Mouse (Mus musculus) olfactory bulb, adult 2 months (tissue): Measurements from ENCODE around the gene Gnptg. TPM values are rescaled to one million over a fixed set of nuclear protein-coding genes. Genes with fewer than 3 reads are reported as not detected.

ENCODE experiments used
- H3K27ac ChIP-seq: fragments of 200-500 bp; 2 replicates; pipeline ENCODE4 v1.5.1; 2012; ENCODE audit warnings: low read depth, low read length; ENCODE audit not compliant: insufficient read depth
- H3K4me1 ChIP-seq: fragments of 200-500 bp; 2 replicates; pipeline ENCODE4 v1.6.1; 2012; ENCODE audit warnings: low read length; ENCODE audit not compliant: control insufficient read depth, insufficient read depth
- H3K4me3 ChIP-seq: fragments of 200-500 bp; 2 replicates; pipeline ENCODE4 v1.5.1; 2012; ENCODE audit warnings: mild to moderate bottlenecking, low read depth, low read length, moderate library complexity; ENCODE audit not compliant: insufficient read depth
- CTCF ChIP-seq: fragments of 200-500 bp; IDR thresholded peaks from 2 replicates; pipeline ENCODE4 v1.5.1; 2012; ENCODE audit warnings: low read depth, mild to moderate bottlenecking, low read length, moderate library complexity; ENCODE audit not compliant: insufficient read depth
- POLR2A ChIP-seq: fragments of 200-500 bp; IDR thresholded peaks from 2 replicates; pipeline ENCODE4 v1.6.1; 2012; ENCODE audit warnings: mild to moderate bottlenecking, low read depth, low read length, moderate library complexity; ENCODE audit not compliant: insufficient read depth
- WGBS: fragments of 180-500 bp; shearing (Covaris S2); methylation state at CpG from one replicate; pipeline ENCODE4 v1.1.7; 2018; 5-methylcytosine and 5-hydroxymethylcytosine counted together
- polyA plus RNA-seq: library from polyadenylated mRNA; stranded (reverse); fragments of >200 nt; gene quantifications from 2 replicates; pipeline ENCODE4 v1.2.4, GENCODE M21; 2012; ENCODE audit warnings: low replicate concordance; ENCODE audit not compliant: missing spikeins, insufficient read depth, insufficient read length

The Gnptg gene
- polyA plus RNA-seq, 1 experiment: not detected

DNA sequence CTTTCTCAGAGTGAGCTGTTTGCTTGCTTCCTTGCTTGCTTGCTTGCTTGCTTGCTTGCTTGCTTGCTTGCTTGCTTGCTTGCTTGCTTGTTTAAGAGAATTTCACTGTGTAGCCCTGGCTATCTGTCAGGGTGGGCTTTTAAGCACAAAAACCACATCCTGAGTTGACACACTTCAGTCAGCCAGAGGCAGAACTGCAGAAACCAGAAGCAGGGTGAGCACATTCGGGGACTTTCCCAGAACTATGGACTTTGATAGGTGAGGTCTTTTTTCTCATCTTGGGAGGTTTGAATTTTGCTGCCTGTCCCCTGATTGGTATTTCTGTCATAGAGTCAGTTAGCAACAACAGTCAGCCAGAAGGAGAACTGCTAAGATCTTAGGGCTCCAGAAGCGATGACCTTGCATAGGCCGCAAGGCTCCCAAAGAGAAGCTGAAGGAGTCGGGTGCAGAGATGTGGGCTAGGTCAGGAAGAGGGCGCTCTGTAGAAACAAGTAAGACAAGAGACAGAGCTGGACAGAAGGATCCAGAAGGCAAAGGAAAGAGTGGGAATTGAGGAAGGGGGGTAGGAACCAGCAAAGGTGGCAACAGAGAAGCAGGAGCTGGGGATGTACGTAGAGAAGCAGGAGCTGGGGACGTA lies 15.2 kb downstream of the Gnptg start:
- H3K4me3 ChIP-seq: no peak overlapping the region
- H3K27ac ChIP-seq: no peak overlapping the region
- 91% methylated on average over 7 of the region's 7 CpGs for WGBS
- H3K4me1 ChIP-seq: peaks cover 15% of the 10 kb centered on the region
- no peak for TF ChIP-seq CTCF
- TF ChIP-seq POLR2A: no peak

DNA sequence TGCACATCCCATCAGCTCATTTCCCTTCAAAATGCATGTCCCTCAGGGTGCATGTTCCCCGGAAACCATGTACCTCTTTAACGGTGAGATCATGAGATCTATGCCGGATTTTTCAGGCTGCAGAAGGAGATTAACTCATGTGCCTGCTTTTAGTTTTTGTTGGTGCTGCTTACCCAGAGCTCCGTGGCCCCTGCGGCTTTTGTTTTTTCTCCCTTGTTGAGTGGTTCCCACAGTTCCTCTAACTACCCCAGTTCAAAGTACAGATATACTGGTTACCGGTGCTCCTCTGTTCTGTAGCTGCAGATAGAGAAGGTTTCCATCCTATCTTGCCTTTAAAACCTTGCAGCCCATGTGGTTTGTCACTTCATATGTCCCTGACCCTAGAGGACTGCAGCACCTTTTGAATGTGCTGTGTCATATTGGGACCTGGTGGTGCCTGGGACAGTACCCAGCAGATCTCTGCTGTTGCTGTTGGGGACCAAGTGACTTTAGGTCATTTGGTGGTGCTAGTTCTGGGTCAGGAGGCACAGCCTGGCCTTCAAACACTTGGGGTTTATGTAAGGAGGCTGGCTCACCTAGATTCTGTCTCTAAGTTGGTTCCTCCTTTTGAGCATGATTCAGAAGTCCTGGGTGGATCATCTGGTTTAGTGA lies 16.8 kb downstream of the Gnptg start:
- Histone ChIP-seq H3K27ac (peak overlapping the region; percentile 59; the same call in 1 of the 2 replicates), H3K4me3 (peak overlapping the region; percentile 34; the same call in 1 of the 2 replicates), H3K4me1 (peaks cover 15% of the 10 kb centered on the region)
- TF ChIP-seq CTCF: no peak
- 18% methylated on average over 6 of the region's 6 CpGs for WGBS

DNA sequence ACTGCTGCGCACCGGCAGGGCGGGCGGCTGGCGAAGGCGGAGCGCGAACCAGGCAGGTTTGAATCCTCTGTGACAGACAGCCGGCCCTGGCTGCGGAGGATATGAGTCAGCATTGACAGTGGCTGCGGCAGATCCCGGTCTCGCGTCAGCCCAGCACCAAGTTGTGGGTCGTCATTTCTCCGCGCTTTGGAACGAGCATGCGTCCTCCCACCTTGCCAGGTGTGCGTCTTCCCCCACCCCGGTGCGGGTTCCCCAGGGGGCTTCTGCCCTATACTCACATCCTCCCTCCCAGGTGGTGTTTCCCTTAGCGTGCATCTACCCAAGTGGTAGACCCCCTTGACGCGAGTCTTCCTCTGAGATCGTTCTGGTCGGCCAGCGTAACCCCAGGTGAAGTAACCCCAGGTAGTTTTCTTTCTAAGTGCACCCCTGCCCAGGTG lies 17.4 kb downstream of the Gnptg start:
- 13% methylated on average over 23 of the region's 28 CpGs for WGBS
- Histone ChIP-seq H3K27ac (peak overlapping the region; percentile 59; the same call in 1 of the 2 replicates), H3K4me3 (peak overlapping the region; percentile 34), H3K4me1 (peaks cover 15% of the 10 kb centered on the region)

DNA sequence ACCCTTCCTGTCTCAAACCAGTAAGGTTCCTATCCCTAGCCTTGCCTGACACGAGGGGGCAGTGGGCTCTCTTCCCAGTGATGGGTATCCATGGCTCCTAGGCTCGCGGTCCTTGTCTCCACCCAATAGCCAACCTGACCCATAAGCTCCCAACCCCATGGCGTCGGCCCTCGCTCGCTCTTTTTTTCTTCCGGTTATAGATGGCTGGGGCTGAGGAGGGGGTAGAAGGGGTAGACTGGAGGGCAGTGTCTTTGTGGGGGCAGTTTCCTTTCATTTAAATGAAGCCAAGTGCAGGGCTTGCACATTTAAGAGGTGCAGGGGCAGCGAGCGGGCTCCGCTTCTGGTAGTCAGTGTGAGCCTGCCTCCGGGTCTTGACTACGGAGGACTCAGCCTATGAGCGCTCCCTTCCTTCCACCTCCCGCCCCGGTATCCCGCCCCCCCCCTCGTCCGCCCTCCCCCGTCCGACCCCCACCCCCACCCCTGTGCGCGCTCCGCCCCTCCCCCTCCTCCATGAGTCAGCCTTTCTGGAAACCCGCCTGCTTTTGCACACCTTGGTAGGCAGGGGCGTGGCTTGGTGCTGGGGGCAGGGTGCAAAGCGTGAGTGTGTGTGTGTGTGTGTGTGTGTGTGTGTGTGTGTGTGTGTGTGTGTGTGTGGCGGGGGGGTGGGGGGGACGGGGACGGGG lies 18.0 kb downstream of the Gnptg start:
- Histone ChIP-seq H3K4me3 (peak overlapping the region; percentile 47), H3K4me1 (peaks cover 15% of the 10 kb centered on the region), H3K27ac (peak overlapping the region; percentile 74)
- WGBS: 1% methylated on average over 27 of the region's 30 CpGs
- TF ChIP-seq POLR2A: no peak
- TF ChIP-seq CTCF: no peak

DNA sequence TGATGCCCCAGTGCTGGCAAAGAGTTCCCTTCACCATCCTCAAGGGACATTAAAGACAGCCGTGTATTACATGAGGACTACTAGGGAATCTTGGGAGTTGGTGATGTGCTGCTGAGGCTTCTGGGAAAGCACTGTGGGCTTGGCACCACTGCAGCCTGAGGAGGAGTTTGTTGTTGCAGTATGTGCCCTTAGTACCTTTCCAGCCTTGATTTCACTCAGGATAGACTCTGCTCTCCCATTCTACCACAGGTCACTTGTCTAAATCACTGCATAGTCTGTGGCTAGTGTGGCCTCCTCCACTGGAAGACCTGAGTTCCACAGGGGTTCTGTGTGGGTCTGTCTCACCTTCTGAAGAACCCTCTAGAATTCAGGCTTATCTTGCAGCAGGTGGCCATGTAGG lies 19.2 kb downstream of the Gnptg start:
- H3K27ac ChIP-seq: peak overlapping the region; percentile 17; the same call in 1 of the 2 replicates
- WGBS: 77% methylated on average over 1 of the region's 1 CpGs

DNA sequence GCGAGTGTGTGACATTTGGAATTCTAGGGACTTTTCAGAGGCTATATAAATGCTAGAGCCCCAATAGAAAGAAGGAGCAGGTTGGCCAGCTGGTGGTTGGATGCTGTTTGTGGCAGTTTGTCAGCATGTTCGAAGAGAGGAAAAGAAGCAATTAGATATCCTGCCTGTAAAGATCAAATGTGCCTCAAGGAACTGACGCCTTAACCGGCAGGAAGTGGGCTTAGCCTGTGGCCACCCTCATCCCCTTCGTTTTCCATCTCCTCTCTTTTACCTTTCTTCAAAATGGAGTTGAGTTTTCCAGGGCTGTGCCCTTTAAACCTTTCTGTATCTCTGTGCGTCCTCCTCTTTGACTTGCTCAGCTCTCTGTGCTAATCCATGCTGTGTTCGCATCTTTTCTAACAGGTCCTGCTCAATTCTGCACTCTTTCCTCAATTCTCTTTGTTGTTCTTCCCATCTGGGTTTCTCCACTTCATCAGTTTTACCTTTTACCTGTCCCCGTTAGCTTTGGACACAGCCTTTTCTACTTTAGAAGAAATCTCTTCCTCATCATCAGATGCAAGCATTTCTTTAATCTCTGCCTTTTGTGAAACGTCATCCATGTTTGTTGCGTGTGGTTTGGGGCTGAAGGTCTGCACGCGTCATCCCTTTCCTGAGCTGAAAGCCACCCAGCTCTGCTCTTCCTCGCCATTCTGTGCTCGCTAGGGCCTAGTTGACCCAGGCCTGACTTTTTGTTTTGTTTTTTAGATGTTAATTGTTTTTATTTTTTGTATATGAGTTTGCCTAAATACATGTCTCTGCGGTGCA lies 20.2 kb downstream of the Gnptg start:
- Histone ChIP-seq H3K4me1 (peaks cover 15% of the 10 kb centered on the region), H3K4me3 (no peak overlapping the region), H3K27ac (no peak overlapping the region)
- TF ChIP-seq CTCF (no peak), POLR2A (no peak)
- WGBS: 94% methylated on average over 15 of the region's 15 CpGs

More for the DNA sequence above, 19.2 kb downstream of the Gnptg start:
- H3K4me3 ChIP-seq: no peak overlapping the region
- TF ChIP-seq POLR2A: no peak
- TF ChIP-seq CTCF: no peak
- peaks cover 15% of the 10 kb centered on the region for H3K4me1 ChIP-seq

DNA sequence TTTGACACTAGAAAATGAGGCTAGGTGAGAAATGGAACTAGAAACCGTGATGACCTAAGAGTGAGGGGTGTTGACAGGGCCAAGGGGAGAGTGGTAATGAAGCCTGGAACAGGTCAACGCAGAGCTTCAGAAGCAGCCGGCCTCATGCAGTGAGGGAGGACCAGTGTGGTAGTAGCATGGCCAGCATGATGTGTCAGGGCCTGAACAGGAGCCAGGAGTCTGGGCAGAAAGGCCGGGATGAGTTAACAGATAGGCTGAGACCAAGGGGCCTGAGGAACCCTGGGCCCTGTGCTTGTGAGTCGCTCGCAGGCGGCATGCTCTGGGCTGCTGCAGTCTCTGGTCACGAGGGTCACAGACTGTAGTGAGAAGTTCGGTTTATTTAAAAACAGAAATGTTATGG lies 21.0 kb downstream of the Gnptg start:
- TF ChIP-seq CTCF (no peak), POLR2A (no peak)
- H3K4me1 ChIP-seq: peaks cover 15% of the 10 kb centered on the region
- 89% methylated on average over 9 of the region's 9 CpGs for whole genome bisulfite sequencing
- no peak overlapping the region for H3K4me3 ChIP-seq
- no peak overlapping the region for H3K27ac ChIP-seq

DNA sequence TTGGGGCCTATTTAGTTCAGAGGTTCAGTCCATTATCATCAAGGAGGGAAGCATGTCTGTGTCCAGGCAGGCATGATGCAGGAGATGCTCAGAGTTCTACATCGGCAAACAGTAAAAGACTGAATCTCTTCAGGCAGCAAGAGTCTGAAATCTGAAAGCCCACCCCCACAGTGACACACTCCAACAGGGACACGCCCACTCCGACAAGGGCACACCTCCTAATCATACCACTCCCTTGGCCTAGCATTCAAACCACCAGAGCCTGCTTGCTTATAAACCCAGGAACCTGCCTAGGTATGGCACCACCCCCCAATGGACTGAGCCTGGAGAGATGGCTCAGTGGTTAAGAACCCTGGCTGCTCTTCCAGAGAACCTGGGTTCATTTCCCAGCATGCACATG lies 24.5 kb downstream of the Gnptg start:
- Histone ChIP-seq H3K4me3 (no peak overlapping the region), H3K27ac (no peak overlapping the region), H3K4me1 (peaks cover 8% of the 10 kb centered on the region)
- TF ChIP-seq CTCF (no peak), POLR2A (no peak)
- 79% methylated on average over 3 of the region's 3 CpGs for WGBS

DNA sequence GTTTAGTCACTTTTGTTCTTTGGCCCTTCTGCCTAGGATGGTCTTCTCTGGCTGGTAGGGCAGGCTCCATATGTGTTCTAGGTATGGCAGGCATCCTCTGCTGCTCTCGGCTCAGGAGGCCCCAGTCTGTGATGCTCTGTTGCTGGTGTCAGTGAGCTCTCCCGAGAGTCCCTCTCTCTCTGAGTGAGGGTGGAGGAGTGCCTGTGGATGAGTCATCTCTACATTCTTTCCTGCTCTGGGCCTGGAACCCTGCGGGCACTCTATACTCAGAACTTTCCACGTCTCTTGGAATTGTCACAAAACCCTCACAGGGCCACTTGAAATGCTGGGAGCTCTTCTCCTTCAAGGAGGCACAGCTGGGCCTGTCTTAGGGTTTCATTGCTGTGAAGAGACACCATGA lies 28.2 kb downstream of the Gnptg start:
- no peak for TF ChIP-seq POLR2A
- no peak for TF ChIP-seq CTCF
- H3K4me3 ChIP-seq: no peak overlapping the region
- 30% methylated on average over 4 of the region's 4 CpGs for WGBS
- H3K4me1 ChIP-seq: peaks cover 8% of the 10 kb centered on the region
- no peak overlapping the region for H3K27ac ChIP-seq
